Mouse (Mus musculus) cerebellum, postnatal 10 days (tissue): ENCODE results near the gene Hyal2.
A peak's percentile ranks its signal among the peaks of the same experiment; 100 is the strongest.
"Not testable (repeated sequence)": the region's sequence is repeated elsewhere in the genome, so short reads cannot be mapped to it uniquely, and the experiment has no call there.

ENCODE experiments used
- DNase-seq, 2 experiments: peaks; one replicate each; pipeline ENCODE4 v3.0.0; 2021; ENCODE audit warnings: mixed read lengths in 2 of 2

Hyal2 gene

GRCm38 (mm10) chr9:107570845-107571244 lies 3.1 kb downstream of the Hyal2 start:
- no peak for DNase-seq

DNA sequence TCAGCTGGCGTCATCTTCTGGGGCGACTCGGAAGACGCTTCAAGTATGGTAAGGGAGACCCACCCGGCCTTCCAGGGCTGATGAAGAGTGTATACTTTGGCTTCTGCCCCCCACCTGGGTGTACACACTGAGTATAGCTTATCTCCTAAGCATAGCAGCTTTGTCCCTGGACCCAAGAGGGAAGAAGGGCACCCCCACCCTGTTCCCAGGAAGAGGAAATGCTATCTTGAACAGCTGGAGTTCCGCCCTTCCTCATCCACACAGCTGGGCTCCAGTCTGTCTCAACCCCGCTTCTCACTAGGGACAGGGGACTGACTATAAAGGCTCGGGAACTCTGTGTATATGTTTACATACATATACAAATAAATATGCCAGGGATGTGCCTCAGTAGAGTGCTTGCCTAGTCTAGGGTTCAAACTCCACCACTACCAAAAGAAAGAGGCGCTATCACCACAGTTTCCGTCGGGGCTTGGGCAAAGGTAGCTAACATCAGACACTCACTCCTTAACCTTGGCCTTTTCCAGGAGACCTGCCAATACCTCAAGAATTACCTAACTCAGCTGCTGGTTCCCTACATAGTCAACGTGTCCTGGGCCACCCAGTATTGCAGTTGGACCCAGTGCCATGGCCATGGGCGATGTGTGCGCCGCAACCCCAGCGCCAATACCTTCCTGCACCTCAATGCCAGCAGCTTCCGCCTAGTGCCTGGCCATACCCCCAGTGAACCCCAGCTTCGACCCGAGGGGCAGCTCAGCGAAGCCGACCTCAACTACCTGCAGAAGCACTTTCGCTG lies 4.0 kb downstream of the Hyal2 start:
- no peak for DNase-seq

DNA sequence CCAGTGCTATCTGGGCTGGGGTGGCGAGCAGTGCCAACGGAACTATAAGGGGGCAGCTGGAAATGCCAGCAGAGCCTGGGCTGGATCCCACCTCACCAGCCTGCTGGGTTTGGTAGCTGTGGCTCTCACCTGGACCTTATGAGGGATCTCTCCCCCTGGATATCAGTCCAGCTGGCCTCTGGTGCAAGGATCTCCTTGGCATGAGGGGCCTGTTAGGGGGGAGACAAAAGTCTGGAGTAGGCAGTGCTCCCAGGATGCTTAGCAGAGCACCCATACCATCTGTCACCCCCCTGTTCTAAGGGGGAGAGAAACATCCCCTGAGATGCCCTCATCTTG lies 4.5 kb downstream of the Hyal2 start:
- no peak for DNase-seq

- not testable (repeated sequence) for DNase-seq
Observed at GRCm38 (mm10) chr9:107573774-107574173, 6.0 kb downstream of the Hyal2 start.

DNA sequence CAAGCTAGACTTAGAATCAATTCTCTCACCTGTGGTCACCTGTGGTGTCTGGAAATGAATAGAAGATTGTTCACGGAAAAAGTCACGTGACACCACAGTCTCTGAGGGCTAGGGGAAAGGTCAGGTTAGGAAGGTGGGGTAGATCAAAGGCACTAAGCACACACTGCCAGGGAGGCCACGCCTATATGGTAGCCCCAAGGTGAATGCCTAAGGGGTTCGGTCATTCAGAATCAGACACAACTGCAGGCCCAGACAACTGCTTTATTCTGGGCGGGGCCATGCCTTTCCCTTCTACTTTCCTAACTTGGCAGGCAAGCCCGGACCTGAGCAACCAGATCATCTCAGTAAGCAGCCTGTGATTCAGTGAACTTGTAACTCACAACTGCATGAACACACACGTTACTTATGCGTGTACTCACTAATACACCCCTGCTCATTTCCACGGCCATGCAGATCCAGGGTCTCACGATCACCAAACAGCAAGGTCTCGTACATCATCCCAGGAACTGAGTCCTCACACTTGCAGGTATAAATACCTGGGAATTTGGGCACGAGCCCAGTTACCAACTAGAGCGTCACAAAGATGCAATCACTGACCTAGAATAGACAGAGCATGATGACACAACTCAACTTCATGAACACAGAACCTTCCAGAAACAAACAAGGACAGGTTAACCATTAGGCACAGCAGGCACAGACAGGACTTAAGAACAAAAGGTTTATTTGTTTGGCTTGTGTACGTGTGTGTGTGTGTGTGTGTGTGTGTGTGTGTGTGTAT lies 8.0 kb downstream of the Hyal2 start:
- peak; percentile 64 to 72 for DNase-seq

DNA sequence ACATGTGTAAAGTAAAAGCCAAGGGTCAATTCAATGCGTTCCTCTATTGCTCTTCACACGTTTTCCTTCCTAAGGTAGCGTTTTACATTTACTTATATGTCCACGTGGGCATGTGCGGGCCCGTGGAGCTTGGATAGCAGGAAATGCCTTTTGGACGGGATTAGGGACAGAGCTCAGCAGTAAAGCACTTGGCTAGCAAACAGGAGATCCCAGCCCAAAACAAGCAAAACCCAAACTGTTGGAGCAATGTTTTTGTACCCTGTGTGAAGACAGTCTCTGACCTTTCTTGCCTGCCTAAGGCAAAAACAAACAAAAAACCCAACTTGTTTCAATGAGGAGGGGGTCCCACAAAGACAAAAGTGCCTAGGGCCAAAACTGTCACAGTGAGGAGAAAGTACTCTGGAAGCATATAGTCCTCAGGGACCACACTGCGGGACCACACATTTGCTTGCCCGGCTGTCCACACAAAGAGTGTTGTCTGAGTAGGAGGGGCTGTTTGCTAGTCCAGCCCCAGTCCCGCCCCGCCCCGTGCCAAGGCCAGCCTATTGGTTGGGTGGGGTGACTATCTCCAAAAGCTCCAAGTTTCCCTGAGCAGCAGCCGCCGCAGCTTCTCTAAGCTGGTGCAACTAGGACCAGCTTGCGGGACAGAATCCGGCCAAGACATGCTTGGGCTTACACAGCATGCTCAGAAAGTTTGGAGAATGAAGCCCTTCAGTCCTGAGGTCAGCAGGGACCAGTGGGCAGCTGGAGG lies 8.8 kb downstream of the Hyal2 start, which contains the start of gene Hyal1:
Gene Hyal1 (plus strand): TSS at position 571 of the 751 bp plus-strand sequence.
- peak; percentile 81 to 87 for DNase-seq

DNA sequence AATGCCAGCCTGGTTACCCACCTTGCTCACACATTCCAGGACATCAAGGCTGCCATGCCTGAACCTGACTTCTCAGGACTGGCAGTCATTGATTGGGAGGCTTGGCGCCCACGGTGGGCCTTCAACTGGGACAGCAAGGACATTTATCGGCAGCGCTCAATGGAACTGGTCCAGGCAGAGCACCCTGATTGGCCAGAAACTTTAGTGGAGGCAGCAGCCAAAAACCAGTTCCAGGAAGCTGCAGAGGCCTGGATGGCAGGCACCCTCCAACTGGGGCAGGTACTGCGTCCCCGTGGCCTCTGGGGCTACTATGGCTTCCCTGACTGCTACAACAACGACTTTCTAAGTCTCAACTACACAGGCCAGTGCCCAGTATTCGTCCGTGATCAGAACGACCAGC lies 10.1 kb downstream of the Hyal2 start:
- DNase-seq, result peak in 1 of 2 experiments; percentile 23

DNA sequence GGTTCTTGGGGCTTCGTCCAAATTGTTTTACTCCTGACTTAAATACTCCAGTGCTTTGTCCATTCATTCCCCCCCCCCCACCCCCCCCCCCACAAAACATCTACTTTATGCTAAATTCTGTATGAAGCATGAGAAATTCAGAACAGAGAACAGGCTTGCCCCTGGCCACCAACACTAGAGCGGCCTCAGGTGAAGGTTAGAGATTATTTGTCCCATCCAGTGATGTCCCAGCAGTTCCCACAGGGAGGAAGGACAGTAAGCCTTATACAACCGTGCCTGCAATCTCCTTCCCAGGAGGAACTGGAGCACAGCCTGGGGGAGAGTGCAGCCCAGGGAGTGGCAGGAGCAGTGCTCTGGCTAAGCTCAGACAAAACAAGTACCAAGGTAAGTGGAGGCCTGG lies 10.8 kb downstream of the Hyal2 start, which contains the start of gene Naa80:
Gene Naa80 (plus strand): TSS at position 301 of the 400 bp plus-strand sequence.
- no peak for DNase-seq

DNA sequence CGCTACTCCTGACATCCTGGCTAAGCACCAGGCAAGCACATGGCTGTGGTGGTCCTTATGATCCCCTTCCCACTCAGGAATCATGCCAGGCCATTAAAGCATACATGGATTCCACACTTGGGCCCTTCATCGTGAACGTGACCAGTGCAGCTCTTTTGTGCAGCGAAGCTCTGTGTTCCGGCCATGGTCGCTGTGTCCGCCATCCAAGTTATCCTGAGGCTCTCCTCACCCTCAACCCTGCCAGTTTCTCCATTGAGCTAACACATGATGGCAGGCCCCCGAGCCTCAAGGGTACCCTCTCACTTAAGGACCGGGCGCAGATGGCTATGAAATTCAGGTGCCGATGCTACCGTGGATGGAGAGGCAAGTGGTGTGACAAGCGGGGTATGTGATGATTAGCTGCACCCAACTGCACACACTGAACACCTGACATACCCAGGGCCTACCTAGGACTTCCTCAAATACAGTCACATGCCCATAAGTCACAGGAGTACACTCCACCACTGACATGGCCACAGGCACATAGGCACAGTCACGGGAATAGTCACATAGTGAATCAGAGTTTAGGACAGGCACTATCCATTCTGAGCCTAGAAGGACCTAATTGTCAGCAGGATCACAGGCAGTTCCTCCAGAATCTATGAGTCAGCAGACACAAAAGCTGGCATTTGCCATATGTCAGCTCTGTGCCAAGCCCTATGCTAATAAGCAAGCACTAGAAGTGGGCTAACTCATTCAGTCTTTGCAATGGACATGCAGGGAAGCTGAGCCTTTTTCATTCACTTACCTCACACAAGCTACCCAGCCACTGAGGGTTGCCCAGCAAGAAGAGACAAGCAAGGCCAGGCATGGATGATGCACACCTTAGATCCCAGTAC lies 11.5 kb downstream of the Hyal2 start:
- DNase-seq, result no peak

DNA sequence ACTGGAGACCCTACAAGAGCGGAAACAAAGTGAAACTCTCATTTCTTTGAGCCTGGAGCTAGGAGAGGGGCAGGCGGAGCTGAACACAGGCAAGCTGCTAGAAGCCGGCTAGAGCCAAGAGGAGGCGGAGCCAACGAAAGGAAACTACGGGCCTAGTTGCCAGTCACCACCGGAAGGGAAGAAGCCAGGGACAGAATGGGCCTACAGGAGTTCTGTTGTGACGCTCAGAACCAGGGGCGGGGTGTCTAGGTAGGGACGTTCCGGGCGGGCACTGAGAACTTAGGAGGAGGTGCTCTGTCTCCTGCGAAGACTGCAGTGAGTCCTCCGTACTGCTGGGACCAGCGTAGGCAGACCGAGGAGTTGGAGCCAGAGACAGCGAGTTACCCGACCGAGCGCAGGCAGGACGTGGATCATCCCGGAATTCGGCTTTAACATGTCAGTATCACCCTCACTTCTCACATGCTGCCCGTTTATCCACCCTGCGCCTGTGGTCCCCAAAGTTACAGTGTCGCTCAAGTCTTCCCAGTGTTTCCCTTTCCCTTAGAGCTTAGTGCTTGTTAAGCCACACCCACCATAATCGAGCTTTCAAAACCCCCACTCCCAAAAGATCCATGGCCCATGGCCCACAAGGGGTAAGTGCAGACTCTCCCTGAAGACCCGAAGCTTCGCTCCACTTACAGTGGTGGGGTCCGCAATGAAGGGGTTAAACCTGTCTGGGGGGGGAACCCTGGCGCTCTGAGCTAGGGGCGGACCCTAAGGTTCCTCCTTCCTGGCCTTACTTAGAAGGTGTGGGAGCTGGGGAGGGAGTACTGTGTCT lies 13.0 kb downstream of the Hyal2 start, which contains the start of gene Hyal3:
Gene Hyal3 (plus strand): TSS at position 318 of the 817 bp plus-strand sequence.
- DNase-seq, result peak; percentile 92 to 94

- DNase-seq, result no peak
Observed at GRCm38 (mm10) chr9:107581584-107581983, 13.8 kb downstream of the Hyal2 start.

DNA sequence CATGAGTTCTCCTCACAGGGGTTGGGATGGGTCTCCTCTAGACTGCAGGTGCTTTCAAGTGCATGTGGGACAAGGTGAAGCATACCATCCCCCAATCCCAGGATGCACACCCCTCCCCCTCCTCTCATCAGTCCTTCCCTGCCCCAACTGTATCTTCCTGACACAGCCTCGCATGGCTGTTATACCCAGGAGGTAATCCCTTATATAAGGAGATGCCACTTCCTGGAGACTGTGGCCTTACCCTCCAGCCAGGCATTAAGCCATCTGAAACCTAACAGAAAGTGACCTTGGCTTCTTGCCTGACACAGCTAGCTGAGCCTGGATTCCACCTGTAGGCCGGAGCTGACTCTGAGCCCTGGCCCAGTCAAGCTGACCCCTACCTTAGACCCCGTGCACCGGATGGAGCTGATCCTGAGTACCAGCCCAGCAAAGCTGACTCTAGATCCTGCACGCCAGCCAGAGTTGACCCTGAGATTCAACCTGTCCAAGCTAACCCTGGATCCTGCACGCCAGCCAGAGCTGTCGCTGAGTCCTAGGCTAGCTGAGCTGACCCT lies 14.8 kb downstream of the Hyal2 start:
- no peak for DNase-seq

GRCm38 (mm10) chr9:107583174-107583573 lies 15.4 kb downstream of the Hyal2 start:
- DNase-seq, result no peak

DNA sequence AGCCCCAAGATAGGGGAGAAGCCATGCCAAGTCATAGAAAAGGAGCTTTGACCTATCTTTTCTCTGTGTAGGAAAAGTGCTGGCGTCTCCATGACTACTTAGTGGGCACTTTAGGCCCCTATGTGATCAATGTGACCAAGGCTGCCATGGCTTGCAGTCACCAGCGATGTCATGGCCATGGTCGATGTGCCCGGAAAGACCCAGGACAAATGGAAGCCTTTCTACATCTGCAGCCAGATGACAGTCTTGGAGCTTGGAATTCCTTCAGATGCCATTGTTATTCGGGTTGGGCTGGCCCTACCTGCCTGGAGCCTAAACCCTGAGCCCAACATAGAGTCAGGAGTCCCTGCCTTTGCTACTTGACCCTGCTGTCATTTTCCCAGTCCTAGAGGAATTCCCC lies 18.8 kb downstream of the Hyal2 start:
- DNase-seq, result no peak

DNA sequence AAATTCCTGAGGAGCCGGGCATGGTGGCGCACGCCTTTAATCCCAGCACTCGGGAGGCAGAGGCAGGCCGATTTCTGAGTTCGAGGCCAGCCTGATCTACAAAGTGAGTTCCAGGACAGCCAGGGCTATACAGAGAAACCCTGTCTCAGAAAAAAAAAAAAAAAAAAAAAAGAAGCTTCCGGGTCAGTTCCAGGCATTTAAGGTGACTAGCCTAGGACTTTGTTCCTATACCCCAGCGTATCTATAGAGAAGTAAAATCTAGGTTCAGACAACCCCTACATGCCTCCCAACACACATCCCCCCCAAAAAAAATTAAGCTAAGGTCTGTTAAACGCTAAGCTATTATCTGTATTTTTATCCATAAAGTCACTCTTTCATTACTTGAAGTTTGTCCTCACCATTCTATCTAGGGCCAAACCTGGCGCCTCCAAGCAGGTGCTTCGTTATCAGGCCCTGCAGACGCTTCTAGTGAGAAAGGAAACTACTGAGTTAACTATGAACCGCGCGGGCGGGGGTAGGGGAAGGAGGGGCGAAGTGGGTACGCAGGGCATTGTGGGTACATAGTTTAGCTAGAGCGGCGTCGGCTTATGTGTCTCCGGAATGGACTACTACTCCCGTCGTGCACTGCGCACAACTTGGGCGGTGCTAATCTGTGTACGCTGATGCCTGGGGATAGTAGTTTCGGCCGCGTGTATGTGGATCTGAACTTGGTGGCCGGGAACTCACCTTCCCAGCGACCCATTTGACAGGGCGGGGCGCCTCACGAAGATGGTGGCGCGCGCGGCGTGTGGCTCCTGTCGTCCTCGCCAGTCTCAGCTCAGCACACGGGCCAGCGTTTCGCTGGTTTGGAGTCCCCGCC lies 19.5 kb downstream of the Hyal2 start, which contains the start of gene Ifrd2:
Gene Ifrd2 (plus strand): TSS at position 669 of the 859 bp plus-strand sequence.
- DNase-seq, result peak; percentile 95 to 98

DNA sequence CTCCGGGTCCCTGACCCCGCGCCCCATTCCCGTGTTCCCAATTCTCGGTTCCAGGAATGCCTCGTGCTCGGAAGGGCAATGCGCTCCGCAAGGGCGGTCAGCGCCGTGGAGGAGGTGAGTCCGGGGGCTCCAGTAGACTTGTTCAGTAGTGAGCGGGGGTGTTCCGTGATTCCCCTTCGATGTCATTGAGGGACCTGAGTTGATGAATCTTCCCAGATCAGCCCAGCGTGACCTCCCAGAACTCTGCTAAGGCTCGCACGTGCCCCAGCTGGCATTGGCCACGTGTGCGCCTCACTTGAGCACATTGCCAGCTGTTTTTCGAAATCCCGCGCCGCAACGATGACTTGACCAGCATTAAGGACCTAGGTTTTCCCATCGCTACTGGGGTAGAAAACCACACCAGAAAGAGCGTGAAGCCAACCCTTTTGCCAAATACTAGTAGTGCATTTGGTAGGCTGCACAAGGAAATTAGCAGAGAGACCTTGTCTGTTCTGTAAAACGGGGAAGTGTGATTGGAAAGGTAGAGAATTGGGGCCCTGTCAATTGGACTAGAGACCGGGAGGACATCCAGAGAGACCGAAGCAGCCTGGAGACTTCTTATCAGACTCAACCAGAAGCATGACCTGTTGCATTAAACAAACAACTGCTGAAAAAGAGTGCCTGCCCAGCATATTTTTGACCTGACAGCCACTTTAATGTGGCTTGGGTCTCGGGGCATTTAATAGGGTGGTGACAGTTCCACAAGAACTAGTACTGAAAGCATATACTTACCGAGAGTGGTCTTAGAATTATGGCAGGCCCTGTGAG lies 20.3 kb downstream of the Hyal2 start:
- DNase-seq, result no peak

DNA sequence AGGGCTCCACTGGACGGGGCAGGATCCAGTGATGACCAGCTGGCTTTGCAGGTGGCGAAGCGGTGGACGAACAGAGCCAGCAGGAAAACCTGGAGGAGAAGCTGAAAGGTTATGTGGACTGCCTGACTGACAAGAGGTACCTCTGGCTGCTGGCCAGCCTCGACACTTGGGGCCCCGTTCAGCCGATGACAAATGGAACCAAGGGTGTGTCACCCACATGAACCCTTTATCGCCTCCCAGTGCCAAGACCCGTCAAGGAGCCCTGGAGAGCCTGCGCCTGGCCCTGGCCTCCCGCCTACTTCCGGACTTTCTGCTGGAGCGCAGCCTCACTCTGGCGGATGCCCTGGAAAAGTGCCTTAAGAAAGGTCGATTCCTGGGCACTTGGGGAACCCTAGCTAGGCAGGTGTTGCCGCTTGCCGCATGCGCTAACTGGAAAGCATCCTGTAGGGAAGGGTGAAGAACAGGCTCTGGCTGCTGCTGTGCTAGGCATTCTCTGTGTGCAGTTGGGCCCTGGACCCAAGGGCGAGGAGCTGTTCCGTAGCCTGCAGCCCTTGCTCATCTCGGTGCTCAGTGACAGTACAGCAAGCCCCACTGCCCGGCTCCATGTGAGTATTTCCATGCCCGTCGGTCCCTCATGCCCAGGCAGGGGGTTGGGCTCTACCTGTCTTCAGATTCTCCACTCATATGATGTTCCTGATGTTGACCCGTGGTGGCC lies 22.5 kb downstream of the Hyal2 start:
- peak in 1 of 2 experiments; percentile 33 for DNase-seq

- no peak for DNase-seq
Observed at GRCm38 (mm10) chr9:107590773-107591060, 23.0 kb downstream of the Hyal2 start.
